Mouse (Mus musculus) testis, adult 2 months (tissue): ENCODE results near the gene Gm38431.

Experiments
- CTCF ChIP-seq: fragments of 200-500 bp; IDR thresholded peaks from 2 replicates; pipeline ENCODE4 v1.5.1; 2012; ENCODE audit warnings: low read depth, mild to moderate bottlenecking, inconsistent platforms, low read length, moderate library complexity; ENCODE audit not compliant: control insufficient read depth, insufficient read depth, insufficient replicate concordance
- POLR2A ChIP-seq: fragments of 200-500 bp; IDR thresholded peaks from 2 replicates; pipeline ENCODE4 v1.6.1; 2012; ENCODE audit warnings: low read depth, mild to moderate bottlenecking, inconsistent platforms, low read length, moderate library complexity; ENCODE audit not compliant: control insufficient read depth

GRCm38 (mm10) chr9:21041308-21041707 is 50.5 kb downstream of the Gm38431 start:
- no peak for TF ChIP-seq CTCF
- no peak for TF ChIP-seq POLR2A
